In genomic region chr7:130977794-130978521, GRCm38 (mm10) we compare ENCODE assay signal across 9 mouse cellular contexts. TPM values are rescaled to one million over a fixed set of nuclear protein-coding genes. Genes with fewer than 3 reads are reported as not detected.
A peak's percentile ranks its signal among the peaks of the same experiment; 100 is the strongest.
DNase-seq lines count a peak whose midpoint lies in the region; ATAC-seq and TF ChIP-seq lines count a peak whose summit lies in the region.
"Had no signal": no experiment of that assay in that cellular context is flagged by ENCODE, and none has a peak within 500 bp of the region (broad histone marks: within the 10 kb centered on the region; RNA-seq: fewer than 3 reads in every experiment).

No protein-coding gene starts in this region.

- 86% methylated on average over 5 of the region's 5 CpGs for WGBS in forebrain, embryonic 10.5 days
- WGBS in forebrain, embryonic 11.5 days = 83% methylated on average over 5 of the region's 5 CpGs
- WGBS in forebrain, postnatal 0 days = 21% methylated on average over 5 of the region's 5 CpGs
- WGBS in lung, adult 2 months = 14% methylated on average over 5 of the region's 5 CpGs

- peak overlapping the region; percentile 48; the same call in 1 of the 2 replicates for H3K27ac ChIP-seq in forebrain, embryonic 10.5 days
- H3K27ac ChIP-seq in forebrain, embryonic 11.5 days (ENCODE audit: low read depth, low read length) = no peak overlapping the region
- H3K27ac ChIP-seq in forebrain, postnatal 0 days (ENCODE audit: low read depth, low read length) = no peak overlapping the region

- no peak for ATAC-seq in forebrain, embryonic 11.5 days (replicated peaks; ENCODE audit: low FRiP score)
- ATAC-seq in forebrain, postnatal 0 days = peak; percentile 71

- intact Hi-C loops in heart, postnatal 14 days (cut with DNase I) = no loop called here

- peaks cover 30% of the 10 kb centered on the region for H3K4me1 ChIP-seq in forebrain, embryonic 10.5 days
- 0 out of 2 replicates have a peak, but pooled peaks cover 2% of the 10 kb centered on the region for H3K4me1 ChIP-seq in forebrain, embryonic 11.5 days (replicated peaks; ENCODE audit: control insufficient read depth, insufficient read depth, low read length)
- H3K4me1 ChIP-seq in forebrain, postnatal 0 days (ENCODE audit: insufficient read depth) = no peaks in the 10 kb centered on the region
- peaks cover 5% of the 10 kb centered on the region for H3K4me1 ChIP-seq in lung, adult 2 months (ENCODE audit: control insufficient read depth, insufficient read depth, low read length)

- no peak overlapping the region for H3K4me2 ChIP-seq in forebrain, embryonic 11.5 days (ENCODE audit: low read depth, low read length, severe bottlenecking)
- H3K4me2 ChIP-seq in forebrain, postnatal 0 days (ENCODE audit: low read depth) = no peak overlapping the region

- no peaks in the 10 kb centered on the region for H3K9me3 ChIP-seq in forebrain, embryonic 10.5 days
- no peaks in the 10 kb centered on the region for H3K9me3 ChIP-seq in forebrain, embryonic 11.5 days (ENCODE audit: control insufficient read depth, low read length)
- H3K9me3 ChIP-seq in forebrain, postnatal 0 days (ENCODE audit: low read length) = no peaks in the 10 kb centered on the region

- no peak overlapping the region for H3K4me3 ChIP-seq in forebrain, embryonic 10.5 days
- no peak overlapping the region for H3K4me3 ChIP-seq in forebrain, embryonic 11.5 days (ENCODE audit: low read depth, low read length)
- H3K4me3 ChIP-seq in forebrain, postnatal 0 days (ENCODE audit: low read depth, low read length) = no peak overlapping the region
- no peak overlapping the region for H3K4me3 ChIP-seq in lung, adult 2 months (replicated peaks; ENCODE audit: extremely low read depth, low read depth, low read length)

- no peaks in the 10 kb centered on the region for H3K27me3 ChIP-seq in forebrain, embryonic 10.5 days (ENCODE audit: poor library complexity, severe bottlenecking)
- no peaks in the 10 kb centered on the region for H3K27me3 ChIP-seq in forebrain, embryonic 11.5 days (ENCODE audit: control insufficient read depth, insufficient read depth, low read length)
- no peaks in the 10 kb centered on the region; the same call in 1 of the 2 replicates for H3K27me3 ChIP-seq in forebrain, postnatal 0 days (ENCODE audit: insufficient read depth, low read length)

- H3K9ac ChIP-seq in forebrain, embryonic 11.5 days (ENCODE audit: low read length) = no peak overlapping the region
- no peak overlapping the region for H3K9ac ChIP-seq in forebrain, postnatal 0 days

- TF ChIP-seq POLR2A in lung, adult 2 months (IDR thresholded peaks at IDR 0.05; ENCODE audit: borderline replicate concordance, extremely low read depth, low read depth, low read length) = no peak

- no peak for DNase-seq in forebrain, embryonic 10.5 days (ENCODE audit: extremely low spot score, low spot score)
- DNase-seq in forebrain, embryonic 11.5 days (ENCODE audit: low spot score) = no peak
- DNase-seq in forebrain, postnatal 0 days = peak; percentile 78
- peak; percentile 87 to 95 for DNase-seq in heart, postnatal 14 days
- DNase-seq in layer of hippocampus, adult 8-10 months (ENCODE audit: low spot score in 2 of 2) = peak; percentile 76 to 82
- DNase-seq in lung, adult 2 months = peak; percentile 94
- DNase-seq in right cerebral cortex, postnatal 36 days (ENCODE audit: low spot score in 2 of 2) = peak; percentile 43 to 52
- no peak for DNase-seq in spleen, postnatal 36 days (ENCODE audit: low spot score in 2 of 2)

- TF ChIP-seq CTCF in forebrain, postnatal 0 days (IDR thresholded peaks at IDR 0.05; ENCODE audit: low read depth) = no peak
- no peak for TF ChIP-seq CTCF in lung, adult 2 months (IDR thresholded peaks at IDR 0.05; ENCODE audit: insufficient read depth, low read length)

- no peaks in the 10 kb centered on the region for H3K36me3 ChIP-seq in forebrain, embryonic 10.5 days (replicated peaks)
- no peaks in the 10 kb centered on the region for H3K36me3 ChIP-seq in forebrain, embryonic 11.5 days (ENCODE audit: control insufficient read depth, insufficient read depth, low read length)
- no peaks in the 10 kb centered on the region for H3K36me3 ChIP-seq in forebrain, postnatal 0 days (ENCODE audit: insufficient read depth)

RNA-seq across cellular contexts. Expression of gene Htra1, which starts 42.0 kb away (rescaled TPM):
- polyA plus RNA-seq in forebrain, embryonic 10.5 days (2016; fragmentation: Nextera tagmentation; extraction: Ambion mirVana) = 1.4 and 2.1 TPM in 2 replicates
- 2.7 and 4.2 TPM in 2 replicates for polyA plus RNA-seq in forebrain, embryonic 11.5 days (2014; fragmentation: Nextera tagmentation; extraction: Ambion mirVana)
- 30.4 and 36.2 TPM in 2 replicates for total RNA-seq in forebrain, postnatal 0 days (2014; rRNA removed)
- 31.7 and 37.3 TPM in 2 replicates for polyA plus RNA-seq in forebrain, postnatal 0 days (2015; fragmentation: Nextera tagmentation; extraction: Ambion mirVana)
- total RNA-seq in heart, postnatal 14 days (2021) = 100 to 1,000 TPM; 151 to 162 TPM
- total RNA-seq in layer of hippocampus, adult 8-10 months (2022) = 100 to 1,000 TPM; 184 to 219 (median 213) TPM
- 64.7 and 65.2 TPM in 2 replicates for polyA plus RNA-seq in lung, adult 2 months (2012; rRNA removed)
- total RNA-seq: common myeloid progenitor, adult 5-6 weeks had no signal

RNA-seq across cellular contexts. Expression of gene Dmbt1, which starts 53.9 kb away (rescaled TPM):
- polyA plus RNA-seq in forebrain, embryonic 10.5 days (2016; fragmentation: Nextera tagmentation; extraction: Ambion mirVana) = not detected in 2 replicates
- polyA plus RNA-seq in forebrain, embryonic 11.5 days (2014; fragmentation: Nextera tagmentation; extraction: Ambion mirVana) = not detected in 2 replicates
- not detected in 2 replicates for total RNA-seq in forebrain, postnatal 0 days (2014; rRNA removed)
- not detected in 2 replicates for polyA plus RNA-seq in forebrain, postnatal 0 days (2015; fragmentation: Nextera tagmentation; extraction: Ambion mirVana)
- under 1 TPM in 1 of 2 experiments, not detected in 1; 0.12 TPM for total RNA-seq in heart, postnatal 14 days (2021)
- total RNA-seq in layer of hippocampus, adult 8-10 months (2022) = not detected
- polyA plus RNA-seq in lung, adult 2 months (2012; rRNA removed) = 0.12 and 4.0 TPM in 2 replicates
- total RNA-seq: common myeloid progenitor, adult 5-6 weeks had no signal

Comparison
In these comparisons a context has a peak if more than half of its experiments do, and no peak if none do; other contexts are left out.
1. DNase-seq: peak in forebrain, postnatal 0 days (single experiment), heart, postnatal 14 days (2 of 2), layer of hippocampus, adult 8-10 months (2 of 2), lung, adult 2 months (single experiment) and right cerebral cortex, postnatal 36 days (2 of 2); none in forebrain, embryonic 10.5 days (single experiment), forebrain, embryonic 11.5 days (single experiment) and spleen, postnatal 36 days (0 of 2).